Mouse (Mus musculus) cerebellum, adult 9-10 months (tissue): ENCODE data around the gene Rab39b.

ENCODE experiments used
- DNase-seq: peaks from one replicate; pipeline ENCODE4 v3.0.0; 2022

Gene Rab39b

DNA sequence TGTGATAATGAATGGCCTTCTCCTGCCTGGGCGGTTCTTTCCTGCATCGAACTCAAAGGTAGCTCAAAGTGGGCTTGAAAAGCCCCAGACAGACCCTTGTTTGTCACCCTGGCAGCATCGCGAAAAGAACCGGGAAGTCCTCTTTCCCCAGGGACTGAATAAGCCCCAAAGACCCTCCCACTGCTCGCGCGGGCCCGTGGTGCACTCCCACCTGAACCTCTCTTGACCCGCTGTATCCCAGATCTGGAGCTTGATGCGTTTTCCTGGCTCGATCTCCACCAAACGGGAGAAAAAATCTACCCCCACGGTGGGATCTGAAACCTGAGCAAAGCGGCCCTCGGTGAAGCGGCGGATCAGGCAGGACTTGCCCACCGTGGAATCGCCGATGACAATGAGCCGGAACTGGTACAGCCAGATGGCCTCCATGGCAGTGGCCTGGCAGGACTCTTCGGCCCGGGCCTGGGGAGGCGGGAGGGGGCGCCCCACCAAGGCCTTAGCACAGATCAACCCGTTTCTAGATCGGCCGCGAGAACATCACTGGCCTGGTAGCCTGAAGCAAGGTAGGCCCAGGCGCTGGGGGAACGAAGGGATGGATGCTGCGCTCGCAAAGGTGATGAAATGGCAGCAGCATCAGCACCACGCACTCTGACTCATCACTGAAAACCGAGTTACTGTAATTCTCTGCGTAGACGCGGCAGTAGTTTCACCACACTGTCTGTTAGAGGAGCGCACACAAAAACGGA, at the start of gene Rab39b:
Rab39b (minus strand) TSS at position 650 of the 743 bp plus-strand sequence.
- peak; percentile 73 for DNase-seq

GRCm38 (mm10) chrX:75578539-75578938, 508 bp upstream of the Rab39b start:
- DNase-seq, result no peak
